Mouse (Mus musculus) CH12.LX (cell line): ENCODE measurements at regions not wholly inside any gene's neighbourhood (a gene's known extent, or its start where the extent isn't known, plus 50 kb on each side); places are given as distances from the start of the nearest gene placed in this dataset.

Experiments
- DNase-seq: peaks from one replicate; pipeline ENCODE4 v3.0.0-alpha.2; 2013; ENCODE audit errors: extremely low read depth
- H3K27ac ChIP-seq: 2 replicates; pipeline ENCODE4 v1.5.1; 2012; ENCODE audit warnings: low read depth, mild to moderate bottlenecking, control low read depth, moderate library complexity; ENCODE audit not compliant: insufficient read depth
- H3K27me3 ChIP-seq: replicated peaks from 2 replicates; pipeline ENCODE3; 2012; ENCODE audit warnings: inconsistent platforms
- H3K36me3 ChIP-seq, 2 experiments: replicated peaks in 1 of 2; 2 replicates each; pipeline versions ENCODE3 to v1.6.1; 2012; ENCODE audit warnings: inconsistent platforms in 1 of 2, low read length in 1 of 2, mild to moderate bottlenecking in 1 of 2, mixed read lengths in 1 of 2, moderate library complexity in 1 of 2; ENCODE audit not compliant: control insufficient read depth in 1 of 2, insufficient read depth in 1 of 2
- H3K4me1 ChIP-seq, 2 experiments: 2 replicates each; pipeline ENCODE4 v1.6.1; 2012; ENCODE audit warnings: inconsistent platforms in 1 of 2, moderate library complexity in 1 of 2; ENCODE audit not compliant: insufficient read depth in 2 of 2, control insufficient read depth in 1 of 2
- H3K4me2 ChIP-seq: 2 replicates; pipeline ENCODE4 v1.6.1; 2012; ENCODE audit warnings: low read depth, mild to moderate bottlenecking, control low read depth; ENCODE audit not compliant: poor library complexity, insufficient read depth, severe bottlenecking
- H3K4me3 ChIP-seq, 3 experiments: fragments of 150-350 bp in 1 of 3; sonication (generic) in 1 of 3; replicated peaks in 1 of 3; 2 replicates each; pipeline versions ENCODE3 to v1.5.1; 2011 to 2012; ENCODE audit warnings: low read depth in 2 of 3, low read length in 2 of 3, mild to moderate bottlenecking in 2 of 3, moderate library complexity in 2 of 3, control low read depth in 1 of 3, improper control_type of control experiment in 1 of 3, inconsistent platforms in 1 of 3, mixed read lengths in 1 of 3; ENCODE audit not compliant: poor library complexity in 1 of 3
- H3K79me2 ChIP-seq: replicated peaks from 2 replicates; pipeline ENCODE4 v1.6.1; 2012; ENCODE audit warnings: mild to moderate bottlenecking, moderate library complexity; ENCODE audit not compliant: control insufficient read depth, poor library complexity, insufficient read depth, severe bottlenecking; ENCODE audit errors: extremely low read depth
- H3K9ac ChIP-seq: 2 replicates; pipeline ENCODE4 v1.6.1; 2012; ENCODE audit warnings: low read depth, mild to moderate bottlenecking, control low read depth, moderate library complexity; ENCODE audit not compliant: insufficient read depth
- H3K9me3 ChIP-seq: replicated peaks from 2 replicates; pipeline ENCODE3; 2012; ENCODE audit warnings: low read length, inconsistent platforms, mixed read lengths
- BHLHE40 ChIP-seq: IDR thresholded peaks from 2 replicates; pipeline ENCODE4 v1.6.1; 2011; ENCODE audit warnings: mild to moderate bottlenecking, low read depth, low read length, improper control_type of control experiment
- CHD1 ChIP-seq: IDR thresholded peaks from 2 replicates; pipeline ENCODE4 v1.6.1; 2012; ENCODE audit warnings: low read depth, low read length, improper control_type of control experiment, inconsistent platforms
- CTCF ChIP-seq, 2 experiments: IDR thresholded peaks in 1 of 2; conservative IDR thresholded peaks in 1 of 2; 2 replicates each; pipeline ENCODE4 v1.5.1; 2011 to 2012; ENCODE audit warnings: low read depth in 2 of 2, low read length in 2 of 2, improper control_type of control experiment in 1 of 2, inconsistent platforms in 1 of 2, mild to moderate bottlenecking in 1 of 2, moderate library complexity in 1 of 2
- E2F4 ChIP-seq: IDR thresholded peaks from 2 replicates; pipeline ENCODE4 v1.6.1; 2011; ENCODE audit warnings: low read depth, low read length, improper control_type of control experiment; ENCODE audit not compliant: insufficient replicate concordance
- GABPA ChIP-seq: IDR thresholded peaks from 2 replicates; pipeline ENCODE4 v1.6.1; 2012; ENCODE audit warnings: low read depth, low read length, improper control_type of control experiment, inconsistent platforms; ENCODE audit not compliant: insufficient replicate concordance
- HCFC1 ChIP-seq: IDR thresholded peaks from 2 replicates; pipeline ENCODE4 v1.6.1; 2012; ENCODE audit warnings: low read depth, mild to moderate bottlenecking, inconsistent platforms, low read length, improper control_type of control experiment
- IRF4 ChIP-seq: IDR thresholded peaks from 2 replicates; pipeline ENCODE4 v1.6.1; 2014; ENCODE audit warnings: low read depth, mild to moderate bottlenecking, inconsistent platforms, low read length, improper control_type of control experiment
- JUN ChIP-seq: IDR thresholded peaks from 2 replicates; pipeline ENCODE4 v1.6.1; 2011; ENCODE audit warnings: low read depth, mild to moderate bottlenecking, low read length, improper control_type of control experiment, moderate library complexity; ENCODE audit not compliant: insufficient read depth
- JUND ChIP-seq: conservative IDR thresholded peaks from 2 replicates; pipeline ENCODE4 v1.6.1; 2011; ENCODE audit warnings: low read depth, low read length, improper control_type of control experiment
- MYC ChIP-seq: IDR thresholded peaks from 2 replicates; pipeline ENCODE4 v1.6.1; 2011; ENCODE audit warnings: low read depth, mild to moderate bottlenecking, improper control_type of control experiment, low read length
- NELFE ChIP-seq: IDR thresholded peaks from 2 replicates; pipeline ENCODE4 v1.6.1; 2011; ENCODE audit warnings: low read depth, low read length, improper control_type of control experiment
- POLR2A ChIP-seq: IDR thresholded peaks from 2 replicates; pipeline ENCODE4 v1.6.1; 2011; ENCODE audit warnings: low read depth, mild to moderate bottlenecking, improper control_type of control experiment, low read length
- POLR2AphosphoS2 ChIP-seq: IDR thresholded peaks from 2 replicates; pipeline ENCODE4 v1.6.1; 2011; ENCODE audit warnings: low read depth, low read length, improper control_type of control experiment
- RAD21 ChIP-seq: IDR thresholded peaks from 2 replicates; pipeline ENCODE4 v1.6.1; 2011; ENCODE audit warnings: low read depth, mild to moderate bottlenecking, low read length, improper control_type of control experiment, moderate library complexity
- RCOR1 ChIP-seq: conservative IDR thresholded peaks from 2 replicates; pipeline ENCODE4 v1.6.1; 2012; ENCODE audit warnings: low read depth, mild to moderate bottlenecking, inconsistent platforms, low read length, improper control_type of control experiment
- SIN3A ChIP-seq: IDR thresholded peaks from 2 replicates; pipeline ENCODE4 v1.6.1; 2012; ENCODE audit warnings: low read length, improper control_type of control experiment, inconsistent platforms
- SMC3 ChIP-seq: IDR thresholded peaks from 2 replicates; pipeline ENCODE4 v1.6.1; 2011; ENCODE audit warnings: low read depth, low read length, improper control_type of control experiment
- ZC3H11A ChIP-seq: IDR thresholded peaks from 2 replicates; pipeline ENCODE4 v1.6.1; 2012; ENCODE audit warnings: low read depth, mild to moderate bottlenecking, inconsistent platforms, low read length, improper control_type of control experiment
- ZKSCAN1 ChIP-seq: IDR thresholded peaks from 2 replicates; pipeline ENCODE4 v1.6.1; 2012; ENCODE audit warnings: low read depth, inconsistent platforms, low read length, improper control_type of control experiment, borderline replicate concordance
- dilution Hi-C: fragments of 300-500 bp; cut with MboI; formaldehyde crosslinking; loops from 2 replicates; pipeline ENCODE4 v1.14.3; 2020; ENCODE audit warnings: low sequenced_read_pairs; ENCODE audit not compliant: extremely low pct_unique_long_range_greater_than_20kb, extremely low pct_ligation_motif_present
- in situ Hi-C: fragments of 300-500 bp; cut with MboI; formaldehyde crosslinking; loops from 3 replicates; pipeline ENCODE4 v1.14.3; 2019; ENCODE audit warnings: low sequenced_read_pairs, low pct_ligation_motif_present, low pct_unique_long_range_greater_than_20kb, mixed read lengths

DNA sequence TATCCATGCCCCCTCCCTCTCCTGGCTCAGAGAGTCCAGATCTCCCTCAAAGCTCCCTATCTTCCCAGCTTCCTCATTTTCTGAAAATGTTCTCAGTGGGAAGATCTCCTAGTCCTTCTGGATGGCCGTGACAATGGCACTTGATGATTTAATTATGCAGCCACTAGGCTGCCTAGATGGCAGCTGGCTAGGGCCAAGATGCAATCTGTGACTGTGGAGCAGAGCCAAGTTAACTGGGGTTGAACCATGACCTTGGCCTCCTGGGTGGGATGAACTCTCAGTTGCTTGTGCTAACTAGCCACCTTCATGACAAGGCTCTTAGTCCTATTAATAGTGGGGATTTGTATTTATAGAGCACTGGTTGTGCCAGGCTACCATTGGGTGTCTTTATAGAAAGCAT is 243.4 kb downstream of the Icos start:
- Histone ChIP-seq H3K9me3 (no peaks in the 10 kb centered on the region), H3K4me2 (no peak overlapping the region), H3K79me2 (no peaks in the 10 kb centered on the region), H3K27me3 (no peaks in the 10 kb centered on the region), H3K9ac (no peak overlapping the region), H3K27ac (no peak overlapping the region), H3K4me3 (no peak overlapping the region), H3K36me3 (no peaks in the 10 kb centered on the region), H3K4me1 (peaks cover 0 to 5% of the 10 kb centered on the region in 2 experiments; a peak in 2 of 4 replicates)
- in situ Hi-C loops (no loop called here), dilution Hi-C loops (no loop called here)
- DNase-seq = no peak
- TF ChIP-seq BHLHE40 = no peak
- TF ChIP-seq CHD1 = no peak

- in situ Hi-C loops (no loop called here), dilution Hi-C loops (no loop called here)
- no peaks in the 10 kb centered on the region for H3K36me3 ChIP-seq
Observed at GRCm38 (mm10) chr1:61228942-61229341, 251.2 kb downstream of the Icos start.

GRCm38 (mm10) chr1:61233001-61233400 is 255.3 kb downstream of the Icos start:
- dilution Hi-C loops = no loop called here
- Histone ChIP-seq H3K36me3 (no peaks in the 10 kb centered on the region), H3K9me3 (no peaks in the 10 kb centered on the region), H3K27me3 (no peaks in the 10 kb centered on the region), H3K4me1 (no peaks in the 10 kb centered on the region), H3K79me2 (no peaks in the 10 kb centered on the region), H3K9ac (no peak overlapping the region), H3K4me2 (no peak overlapping the region), H3K27ac (no peak overlapping the region), H3K4me3 (no peak overlapping the region)
- no peak for TF ChIP-seq ZC3H11A
- no peak for TF ChIP-seq ZKSCAN1
- TF ChIP-seq NELFE = no peak
- no peak for TF ChIP-seq MYC
- TF ChIP-seq GABPA = no peak
- no peak for TF ChIP-seq RAD21
- no peak for TF ChIP-seq CTCF (conservative IDR thresholded peaks at IDR 0.05 in 1 of 2, IDR thresholded peaks at IDR 0.05 in 1 of 2; ENCODE audit: low read depth in 2 of 2, low read length in 2 of 2)
- no peak for DNase-seq
- in situ Hi-C loops = no loop called here

More at GRCm38 (mm10) chr1:61228942-61229341, 251.2 kb downstream of the Icos start:
- Histone ChIP-seq H3K9me3 (no peaks in the 10 kb centered on the region), H3K27ac (no peak overlapping the region), H3K4me1 (no peaks in the 10 kb centered on the region), H3K27me3 (no peaks in the 10 kb centered on the region), H3K9ac (no peak overlapping the region), H3K4me2 (no peak overlapping the region), H3K79me2 (no peaks in the 10 kb centered on the region), H3K4me3 (no peak overlapping the region)
- TF ChIP-seq SMC3 (no peak), CTCF (conservative IDR thresholded peaks at IDR 0.05 in 1 of 2, IDR thresholded peaks at IDR 0.05 in 1 of 2; ENCODE audit: low read depth in 2 of 2, low read length in 2 of 2) (no peak), POLR2A (no peak), RCOR1 (no peak), JUN (no peak), JUND (no peak), GABPA (no peak), HCFC1 (no peak), E2F4 (no peak), SIN3A (no peak), POLR2AphosphoS2 (no peak), IRF4 (no peak)
- DNase-seq = no peak
